Mouse (Mus musculus): Measurements from ENCODE around the gene Nhsl1. TPM values are rescaled to one million over a fixed set of nuclear protein-coding genes. Genes with fewer than 3 reads are reported as not detected.
A peak's percentile ranks its signal among the peaks of the same experiment; 100 is the strongest.

Gene Nhsl1
- polyA plus RNA-seq, 1 experiment from 2014 or later = 14.9 TPM

DNA sequence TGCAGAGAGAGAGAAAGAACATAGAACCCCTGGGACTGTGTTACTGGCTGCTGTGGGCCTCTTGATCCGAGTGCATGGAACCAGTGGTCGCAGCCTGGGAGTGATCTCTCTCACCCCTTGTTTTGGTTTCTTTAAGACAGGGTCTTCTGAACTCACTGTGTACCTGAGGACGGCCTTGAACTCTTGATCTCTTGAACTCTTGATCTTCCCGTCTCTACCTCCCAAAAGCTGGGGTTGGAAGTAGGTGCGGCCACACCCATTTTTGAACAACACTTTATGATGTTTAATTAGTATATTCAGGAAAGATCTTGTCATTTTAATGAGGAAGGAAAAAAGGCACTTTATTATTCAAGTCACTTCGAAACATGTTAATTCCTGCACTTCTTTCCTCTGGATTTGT, 37.7 kb downstream of the Nhsl1 start:
- no peak for ATAC-seq (ENCODE audit: low read depth)
- 84% methylated on average over 6 of the region's 6 CpGs for WGBS
- no peaks in the 10 kb centered on the region for H3K27me3 ChIP-seq (replicated peaks; ENCODE audit: control insufficient read depth, insufficient read depth, low read length)

DNA sequence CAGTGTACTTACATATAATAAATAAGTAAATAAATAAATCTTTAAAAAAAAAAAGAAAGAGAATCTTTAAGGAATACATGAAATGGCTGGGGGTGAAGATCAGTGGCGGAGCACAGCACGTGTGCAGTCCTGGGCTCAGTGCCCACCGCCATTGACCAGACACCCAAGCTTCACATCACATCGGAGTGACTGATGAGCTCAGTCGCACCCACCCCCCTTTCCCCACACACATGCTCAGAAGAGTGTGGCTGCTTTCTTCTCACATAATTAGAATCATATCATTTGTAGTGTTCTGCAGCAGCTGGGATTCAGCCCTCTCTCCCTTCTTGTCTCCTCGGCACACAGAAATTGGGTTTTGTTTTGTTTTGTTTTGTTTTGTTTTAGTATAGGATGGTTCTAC, 38.4 kb downstream of the Nhsl1 start:
- Histone ChIP-seq H3K9me3 (ENCODE audit: control insufficient read depth, low read length) (no peaks in the 10 kb centered on the region), H3K4me3 (ENCODE audit: low read depth, low read length) (no peak overlapping the region), H3K4me1 (ENCODE audit: control insufficient read depth, insufficient read depth, low read length) (no peaks in the 10 kb centered on the region), H3K36me3 (ENCODE audit: control insufficient read depth, insufficient read depth, low read length) (no peaks in the 10 kb centered on the region), H3K27ac (replicated peaks; ENCODE audit: low read depth, low read length) (no peak overlapping the region), H3K27me3 (replicated peaks; ENCODE audit: control insufficient read depth, insufficient read depth, low read length) (no peaks in the 10 kb centered on the region), H3K9ac (ENCODE audit: low read depth, low read length) (no peak overlapping the region), H3K4me2 (ENCODE audit: low read depth, low read length) (no peak overlapping the region)
- WGBS = 72% methylated on average over 6 of the region's 6 CpGs
- ATAC-seq (ENCODE audit: low read depth) (no peak), DNase-seq (ENCODE audit: low spot score) (no peak)

More for the DNA sequence above, 37.7 kb downstream of the Nhsl1 start:
- Histone ChIP-seq H3K4me1 (ENCODE audit: control insufficient read depth, insufficient read depth, low read length) (no peaks in the 10 kb centered on the region), H3K9me3 (ENCODE audit: control insufficient read depth, low read length) (no peaks in the 10 kb centered on the region), H3K27ac (replicated peaks; ENCODE audit: low read depth, low read length) (no peak overlapping the region), H3K36me3 (ENCODE audit: control insufficient read depth, insufficient read depth, low read length) (no peaks in the 10 kb centered on the region), H3K9ac (ENCODE audit: low read depth, low read length) (no peak overlapping the region), H3K4me2 (ENCODE audit: low read depth, low read length) (no peak overlapping the region), H3K4me3 (ENCODE audit: low read depth, low read length) (no peak overlapping the region)
- no peak for DNase-seq (ENCODE audit: low spot score)

DNA sequence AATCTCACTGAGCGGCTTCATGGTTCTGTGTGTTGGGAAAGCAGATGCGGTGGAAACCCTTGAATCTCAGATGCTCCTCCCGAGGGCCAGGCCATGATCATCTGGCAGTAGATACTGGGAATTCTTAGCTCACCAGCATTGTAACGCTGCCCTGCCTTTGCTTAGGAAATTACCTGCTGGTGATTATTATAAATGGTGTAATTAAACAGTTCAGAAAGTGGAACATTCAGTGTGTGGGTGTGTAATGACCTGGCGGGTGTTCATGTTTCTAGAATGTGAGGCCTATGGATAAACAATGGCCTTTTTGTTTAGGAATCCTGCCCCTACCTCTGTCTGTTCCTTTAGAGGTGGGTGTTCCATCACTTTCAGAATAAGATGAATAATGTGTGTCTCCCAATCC, 39.7 kb downstream of the Nhsl1 start:
- Histone ChIP-seq H3K9ac (ENCODE audit: low read depth, low read length) (no peak overlapping the region), H3K36me3 (ENCODE audit: control insufficient read depth, insufficient read depth, low read length) (no peaks in the 10 kb centered on the region), H3K9me3 (ENCODE audit: control insufficient read depth, low read length) (no peaks in the 10 kb centered on the region), H3K4me2 (ENCODE audit: low read depth, low read length) (no peak overlapping the region), H3K27me3 (replicated peaks; ENCODE audit: control insufficient read depth, insufficient read depth, low read length) (no peaks in the 10 kb centered on the region), H3K4me3 (ENCODE audit: low read depth, low read length) (no peak overlapping the region), H3K4me1 (ENCODE audit: control insufficient read depth, insufficient read depth, low read length) (no peaks in the 10 kb centered on the region), H3K27ac (replicated peaks; ENCODE audit: low read depth, low read length) (no peak overlapping the region)
- ATAC-seq (ENCODE audit: low read depth) (no peak), DNase-seq (ENCODE audit: low spot score) (no peak)
- WGBS = 84% methylated on average over 5 of the region's 5 CpGs

DNA sequence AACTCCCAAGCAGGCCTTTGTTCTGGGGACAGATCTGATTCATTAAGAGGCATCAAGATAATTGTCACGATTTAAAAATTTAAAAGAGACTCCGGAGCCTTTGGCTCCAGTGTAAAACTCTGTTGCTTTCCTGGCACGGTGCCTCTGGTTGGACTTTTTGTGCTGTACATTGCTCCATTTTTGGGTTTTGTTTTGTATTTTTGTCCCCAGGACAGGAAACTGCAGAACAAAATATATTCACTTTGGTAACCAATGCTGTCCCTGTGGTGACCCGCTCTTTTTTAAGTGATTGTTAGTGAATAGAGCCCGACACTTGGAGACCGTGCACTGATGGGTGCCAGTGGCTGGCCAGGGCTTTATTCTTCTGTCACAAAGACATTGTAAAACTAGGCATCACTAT, 41.4 kb downstream of the Nhsl1 start:
- WGBS = 79% methylated on average over 6 of the region's 6 CpGs
- DNase-seq (ENCODE audit: low spot score) (peak; percentile 17), ATAC-seq (ENCODE audit: low read depth) (no peak)
- no peaks in the 10 kb centered on the region for H3K9me3 ChIP-seq (ENCODE audit: control insufficient read depth, low read length)
- H3K27ac ChIP-seq (replicated peaks; ENCODE audit: low read depth, low read length) = peak overlapping the region; percentile 55; the same call in 1 of the 2 replicates
- no peaks in the 10 kb centered on the region for H3K4me1 ChIP-seq (ENCODE audit: control insufficient read depth, insufficient read depth, low read length)
- no peak overlapping the region for H3K9ac ChIP-seq (ENCODE audit: low read depth, low read length)
- H3K4me3 ChIP-seq (ENCODE audit: low read depth, low read length) = no peak overlapping the region
- H3K27me3 ChIP-seq (replicated peaks; ENCODE audit: control insufficient read depth, insufficient read depth, low read length) = no peaks in the 10 kb centered on the region
- H3K36me3 ChIP-seq (ENCODE audit: control insufficient read depth, insufficient read depth, low read length) = no peaks in the 10 kb centered on the region
- H3K4me2 ChIP-seq (ENCODE audit: low read depth, low read length) = no peak overlapping the region

DNA sequence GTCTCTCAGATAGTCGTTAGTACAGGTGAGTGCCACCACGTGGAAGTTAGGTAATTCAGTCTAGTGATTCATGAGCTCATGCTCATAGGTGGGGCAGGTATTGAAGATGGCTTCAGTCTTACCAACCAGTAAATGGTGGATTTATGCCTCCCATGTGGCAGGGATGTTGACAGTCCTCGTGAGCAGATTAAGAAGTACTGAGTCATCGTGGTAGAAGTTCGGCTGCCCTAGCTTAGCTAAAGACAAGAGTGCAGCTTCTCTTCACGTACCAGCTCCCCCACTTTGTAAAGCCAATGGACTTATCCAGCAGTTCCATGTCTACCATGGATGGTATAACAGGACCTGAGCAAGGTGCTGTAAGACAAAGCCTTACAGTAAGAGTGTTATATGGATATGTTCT, 46.6 kb downstream of the Nhsl1 start:
- no peaks in the 10 kb centered on the region for H3K36me3 ChIP-seq (ENCODE audit: control insufficient read depth, insufficient read depth, low read length)
- ATAC-seq (ENCODE audit: low read depth) (no peak), DNase-seq (ENCODE audit: low spot score) (no peak)
- no peak overlapping the region for H3K4me2 ChIP-seq (ENCODE audit: low read depth, low read length)
- peaks cover 7% of the 10 kb centered on the region for H3K4me1 ChIP-seq (ENCODE audit: control insufficient read depth, insufficient read depth, low read length)
- H3K27ac ChIP-seq (replicated peaks; ENCODE audit: low read depth, low read length) = no peak overlapping the region
- H3K9me3 ChIP-seq (ENCODE audit: control insufficient read depth, low read length) = no peaks in the 10 kb centered on the region
- no peak overlapping the region for H3K4me3 ChIP-seq (ENCODE audit: low read depth, low read length)
- no peaks in the 10 kb centered on the region for H3K27me3 ChIP-seq (replicated peaks; ENCODE audit: control insufficient read depth, insufficient read depth, low read length)
- no peak overlapping the region for H3K9ac ChIP-seq (ENCODE audit: low read depth, low read length)
- 91% methylated on average over 6 of the region's 6 CpGs for WGBS

DNA sequence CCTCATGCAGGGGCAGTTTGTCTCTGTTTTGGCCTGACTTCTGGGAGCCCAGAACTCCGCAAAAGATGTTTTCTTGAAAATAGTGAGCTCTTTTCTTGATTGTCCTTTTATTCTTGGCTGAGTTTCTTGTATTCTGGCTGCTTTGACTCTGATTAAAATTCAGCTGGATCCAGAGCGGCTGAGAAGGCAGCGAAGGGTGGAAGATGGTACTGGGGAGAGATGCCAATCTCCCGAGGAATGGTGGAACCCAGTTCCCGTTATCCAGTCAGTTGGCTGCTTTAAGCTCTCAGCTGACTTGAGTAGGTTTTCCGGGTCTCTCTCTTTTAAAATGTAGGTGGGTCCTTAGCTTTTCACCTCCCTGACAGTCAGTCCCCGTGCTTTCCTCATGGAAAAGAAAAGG, 47.9 kb downstream of the Nhsl1 start:
- Histone ChIP-seq H3K27me3 (replicated peaks; ENCODE audit: control insufficient read depth, insufficient read depth, low read length) (no peaks in the 10 kb centered on the region), H3K36me3 (ENCODE audit: control insufficient read depth, insufficient read depth, low read length) (no peaks in the 10 kb centered on the region), H3K9ac (ENCODE audit: low read depth, low read length) (peak overlapping the region; percentile 30; the same call in 1 of the 2 replicates), H3K4me1 (ENCODE audit: control insufficient read depth, insufficient read depth, low read length) (peaks cover 14% of the 10 kb centered on the region), H3K4me2 (ENCODE audit: low read depth, low read length) (peak overlapping the region; percentile 18; the same call in 1 of the 2 replicates), H3K9me3 (ENCODE audit: control insufficient read depth, low read length) (no peaks in the 10 kb centered on the region), H3K4me3 (ENCODE audit: low read depth, low read length) (no peak overlapping the region), H3K27ac (replicated peaks; ENCODE audit: low read depth, low read length) (peak overlapping the region; percentile 55)
- ATAC-seq (ENCODE audit: low read depth) = no peak
- no peak for DNase-seq (ENCODE audit: low spot score)
- WGBS = 42% methylated on average over 7 of the region's 7 CpGs

DNA sequence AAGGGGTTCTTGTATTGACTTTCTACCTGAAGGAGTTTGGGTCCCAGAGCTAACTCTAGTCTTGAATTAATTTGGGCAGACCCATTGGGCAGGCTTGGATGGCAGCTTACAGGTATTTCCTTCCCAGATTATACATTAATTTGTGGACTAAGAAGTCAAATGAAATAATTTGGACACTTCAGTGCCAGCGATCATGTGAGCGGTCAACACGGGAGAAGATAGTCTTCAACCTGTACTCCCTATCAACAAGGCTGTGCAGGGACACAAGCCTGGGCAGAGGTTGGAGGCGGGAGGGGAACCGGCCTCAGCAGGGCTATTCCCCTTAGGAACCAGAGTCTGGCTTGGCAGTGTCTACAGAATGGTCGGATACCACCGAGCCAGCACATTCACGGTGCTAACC, 49.3 kb downstream of the Nhsl1 start:
- no peaks in the 10 kb centered on the region for H3K36me3 ChIP-seq (ENCODE audit: control insufficient read depth, insufficient read depth, low read length)
- 94% methylated on average over 8 of the region's 8 CpGs for WGBS
- H3K27me3 ChIP-seq (replicated peaks; ENCODE audit: control insufficient read depth, insufficient read depth, low read length) = no peaks in the 10 kb centered on the region
- DNase-seq (ENCODE audit: low spot score) (no peak), ATAC-seq (ENCODE audit: low read depth) (no peak)
- H3K27ac ChIP-seq (replicated peaks; ENCODE audit: low read depth, low read length) = no peak overlapping the region
- no peak overlapping the region for H3K4me3 ChIP-seq (ENCODE audit: low read depth, low read length)
- no peak overlapping the region for H3K4me2 ChIP-seq (ENCODE audit: low read depth, low read length)
- no peak overlapping the region for H3K9ac ChIP-seq (ENCODE audit: low read depth, low read length)
- H3K4me1 ChIP-seq (ENCODE audit: control insufficient read depth, insufficient read depth, low read length) = peaks cover 14% of the 10 kb centered on the region
- no peaks in the 10 kb centered on the region for H3K9me3 ChIP-seq (ENCODE audit: control insufficient read depth, low read length)

DNA sequence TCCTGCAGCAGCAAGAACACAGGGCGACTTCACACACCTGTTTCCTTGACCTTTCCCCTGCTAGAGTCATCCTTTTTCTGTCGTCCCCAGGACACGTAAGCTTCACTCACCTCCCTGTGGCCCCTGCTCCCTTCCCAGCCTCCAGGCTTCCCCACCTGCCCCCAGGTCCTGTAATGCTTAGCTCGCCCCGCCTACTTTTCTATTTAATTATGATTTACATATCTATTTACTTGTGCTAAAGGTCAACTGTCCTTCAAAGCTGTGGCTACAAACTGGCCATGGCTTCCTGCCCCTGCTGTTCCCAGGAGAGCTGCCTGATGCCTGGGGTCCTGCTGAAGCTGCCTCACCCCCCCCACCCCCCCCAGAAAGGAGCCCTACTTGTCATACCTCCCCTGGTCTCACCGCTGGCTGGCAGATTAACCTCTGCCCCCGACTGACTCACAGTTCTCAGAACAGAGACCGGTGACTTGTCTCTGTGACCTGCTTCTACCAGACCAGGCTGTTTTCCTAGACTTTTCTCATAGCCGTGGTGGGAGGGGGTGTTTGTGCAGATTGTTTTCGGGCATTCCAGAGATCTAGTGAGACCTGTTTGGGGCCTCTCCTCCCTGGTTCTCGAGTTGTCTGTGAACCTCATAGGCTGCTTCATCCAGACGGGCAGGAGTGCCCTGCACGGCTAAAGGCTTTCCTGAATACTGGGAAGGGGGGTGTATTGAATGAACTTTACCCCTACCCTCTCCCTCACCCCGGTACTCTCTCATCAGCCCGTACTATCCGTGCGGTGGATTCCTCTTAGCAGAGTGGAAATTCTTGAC, 51.9 kb downstream of the Nhsl1 start:
- H3K9ac ChIP-seq (ENCODE audit: low read depth, low read length) = no peak overlapping the region
- no peaks in the 10 kb centered on the region for H3K36me3 ChIP-seq (ENCODE audit: control insufficient read depth, insufficient read depth, low read length)
- no peaks in the 10 kb centered on the region for H3K27me3 ChIP-seq (replicated peaks; ENCODE audit: control insufficient read depth, insufficient read depth, low read length)
- WGBS = 25% methylated on average over 16 of the region's 17 CpGs
- no peak overlapping the region for H3K4me3 ChIP-seq (ENCODE audit: low read depth, low read length)
- H3K4me1 ChIP-seq (ENCODE audit: control insufficient read depth, insufficient read depth, low read length) = peaks cover 19% of the 10 kb centered on the region
- peak overlapping the region; percentile 23 for H3K4me2 ChIP-seq (ENCODE audit: low read depth, low read length)
- no peak overlapping the region for H3K27ac ChIP-seq (replicated peaks; ENCODE audit: low read depth, low read length)
- H3K9me3 ChIP-seq (ENCODE audit: control insufficient read depth, low read length) = no peaks in the 10 kb centered on the region
- ATAC-seq (ENCODE audit: low read depth) (peak; percentile 85), DNase-seq (ENCODE audit: low spot score) (peak; percentile 70)

DNA sequence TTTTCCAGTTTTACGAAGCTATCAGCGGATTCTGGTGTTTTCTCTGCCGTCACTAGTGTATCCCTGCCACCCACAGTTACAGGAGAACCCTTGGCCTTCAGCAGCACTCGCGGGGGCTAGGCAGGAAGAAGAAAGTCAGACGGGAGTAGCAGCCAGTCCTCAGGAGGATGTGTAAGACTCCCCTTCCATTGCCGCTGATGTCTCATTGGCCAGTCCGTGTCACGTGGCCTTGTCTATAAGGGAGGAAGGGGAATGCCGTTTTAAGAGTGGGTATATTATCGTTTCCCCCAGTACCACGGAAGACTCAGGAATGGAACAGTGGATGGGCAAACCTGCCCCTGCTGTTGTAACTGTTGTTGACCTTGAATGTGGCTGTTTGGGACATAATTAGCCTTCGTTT, 53.1 kb downstream of the Nhsl1 start:
- Histone ChIP-seq H3K4me3 (ENCODE audit: low read depth, low read length) (0 out of 2 replicates have a peak overlapping the region, but pooled peaks have one; percentile 5), H3K27ac (replicated peaks; ENCODE audit: low read depth, low read length) (no peak overlapping the region), H3K9me3 (ENCODE audit: control insufficient read depth, low read length) (no peaks in the 10 kb centered on the region), H3K36me3 (ENCODE audit: control insufficient read depth, insufficient read depth, low read length) (no peaks in the 10 kb centered on the region), H3K27me3 (replicated peaks; ENCODE audit: control insufficient read depth, insufficient read depth, low read length) (no peaks in the 10 kb centered on the region), H3K4me1 (ENCODE audit: control insufficient read depth, insufficient read depth, low read length) (peaks cover 15% of the 10 kb centered on the region), H3K4me2 (ENCODE audit: low read depth, low read length) (peak overlapping the region; percentile 38), H3K9ac (ENCODE audit: low read depth, low read length) (0 out of 2 replicates have a peak overlapping the region, but pooled peaks have one; percentile 15)
- ATAC-seq (ENCODE audit: low read depth) (peak; percentile 69; the same call in 1 of the 2 replicates), DNase-seq (ENCODE audit: low spot score) (peak; percentile 44)
- 50% methylated on average over 13 of the region's 13 CpGs for WGBS
